Comparison of ENCODE assay signal across 8 mouse cellular contexts in genomic region chr13:114457567-114458120, GRCm38 (mm10). TPM values are rescaled to one million over a fixed set of nuclear protein-coding genes. Genes with fewer than 3 reads are reported as not detected.
DNase-seq lines count a peak whose midpoint lies in the region; ATAC-seq and TF ChIP-seq lines count a peak whose summit lies in the region.

No protein-coding gene starts in this region.

- no peaks in the 10 kb centered on the region for H3K4me1 ChIP-seq in heart, adult 2 months (ENCODE audit: control insufficient read depth, insufficient read depth, low read length)
- H3K4me1 ChIP-seq in thymus, adult 2 months (replicated peaks; ENCODE audit: control insufficient read depth, insufficient read depth, low read length) = peaks cover 8% of the 10 kb centered on the region; the same call in 1 of the 2 replicates
- H3K4me1 ChIP-seq in liver, embryonic 12.5 days = peaks cover 28% of the 10 kb centered on the region
- no peaks in the 10 kb centered on the region; the same call in 1 of the 2 replicates for H3K4me1 ChIP-seq in stomach, postnatal 0 days (replicated peaks; ENCODE audit: control insufficient read depth, insufficient read depth)

- no peaks in the 10 kb centered on the region; the same call in none of the 2 replicates for H3K27me3 ChIP-seq in heart, adult 2 months (ENCODE audit: control insufficient read depth, insufficient read depth, low read length)
- peaks cover 18% of the 10 kb centered on the region; the same call in 1 of the 2 replicates for H3K27me3 ChIP-seq in thymus, adult 2 months (ENCODE audit: control insufficient read depth, insufficient read depth, low read length)
- peaks cover 82% of the 10 kb centered on the region for H3K27me3 ChIP-seq in liver, embryonic 12.5 days (replicated peaks)
- peaks cover 5% of the 10 kb centered on the region; the same call in 1 of the 2 replicates for H3K27me3 ChIP-seq in stomach, postnatal 0 days (ENCODE audit: control insufficient read depth, insufficient read depth, low read length)

- H3K4me3 ChIP-seq in heart, adult 2 months = peak overlapping the region; percentile 34
- H3K4me3 ChIP-seq in thymus, adult 2 months (ENCODE audit: control insufficient read depth, insufficient read depth, low read length) = peak overlapping the region; percentile 4; the same call in 1 of the 2 replicates
- peak overlapping the region; percentile 54 for H3K4me3 ChIP-seq in liver, embryonic 12.5 days
- H3K4me3 ChIP-seq in stomach, postnatal 0 days (ENCODE audit: low read depth, low read length) = peak overlapping the region; percentile 59

- TF ChIP-seq EP300 in heart, adult 2 months (IDR thresholded peaks at IDR 0.05; ENCODE audit: insufficient read depth, low read depth, low read length) = no peak
- TF ChIP-seq EP300 in stomach, postnatal 0 days (optimal IDR thresholded peaks at IDR 0.05) = no peak

- peak overlapping the region; percentile 68 for H3K4me2 ChIP-seq in liver, embryonic 12.5 days
- H3K4me2 ChIP-seq in stomach, postnatal 0 days (replicated peaks; ENCODE audit: low read depth) = peak overlapping the region; percentile 97

- H3K36me3 ChIP-seq in heart, adult 2 months (ENCODE audit: control insufficient read depth, insufficient read depth, low read length) = no peaks in the 10 kb centered on the region
- H3K36me3 ChIP-seq in thymus, adult 2 months (ENCODE audit: control insufficient read depth, insufficient read depth, low read length) = no peaks in the 10 kb centered on the region
- H3K36me3 ChIP-seq in liver, embryonic 12.5 days = no peaks in the 10 kb centered on the region
- no peaks in the 10 kb centered on the region for H3K36me3 ChIP-seq in stomach, postnatal 0 days (ENCODE audit: control insufficient read depth, insufficient read depth, low read length)

- no peak for TF ChIP-seq CTCF in heart, adult 2 months (IDR thresholded peaks at IDR 0.05)
- TF ChIP-seq CTCF in thymus, adult 2 months (IDR thresholded peaks at IDR 0.05; ENCODE audit: borderline replicate concordance, control insufficient read depth, extremely low read depth, insufficient read depth, low read length, poor library complexity) = no peak
- TF ChIP-seq CTCF in stomach, postnatal 0 days (IDR thresholded peaks at IDR 0.05; ENCODE audit: low read depth) = no peak

- no peaks in the 10 kb centered on the region for H3K79me2 ChIP-seq in heart, adult 2 months (replicated peaks; ENCODE audit: control insufficient read depth, insufficient read depth, low read length)

- intact Hi-C loops in heart, adult 2 months (cut with DNase I) = loop anchor here (5.0 to 10.0 kb wide), 2 partner anchors 143 to 170 kb away; no protein-coding TSS in a partner anchor
- intact Hi-C loops in gastrocnemius, postnatal 36 days (cut with DNase I) = loop anchor here (2.0 kb wide), 1 partner anchor 381 kb away; no protein-coding TSS in a partner anchor

- TF ChIP-seq POLR2A in heart, adult 2 months (IDR thresholded peaks at IDR 0.05; ENCODE audit: insufficient read depth, low read depth, low read length) = no peak
- TF ChIP-seq POLR2A in thymus, adult 2 months (IDR thresholded peaks at IDR 0.05; ENCODE audit: control insufficient read depth, extremely low read depth, insufficient read depth, low read length, poor library complexity) = no peak

- H3K27ac ChIP-seq in heart, adult 2 months = no peak overlapping the region
- H3K27ac ChIP-seq in thymus, adult 2 months (ENCODE audit: control insufficient read depth, insufficient read depth, low read length) = no peak overlapping the region
- H3K27ac ChIP-seq in liver, embryonic 12.5 days = no peak overlapping the region
- peak overlapping the region; percentile 56 for H3K27ac ChIP-seq in stomach, postnatal 0 days (replicated peaks)

- ATAC-seq in liver, embryonic 12.5 days = no peak
- ATAC-seq in stomach, postnatal 0 days (ENCODE audit: low FRiP score, low TSS enrichment) = no peak

- WGBS in heart, adult 2 months = 5% methylated on average over 15 of the region's 15 CpGs
- WGBS in thymus, adult 2 months = 5% methylated on average over 15 of the region's 15 CpGs
- WGBS in liver, embryonic 12.5 days (ENCODE audit: insufficient replicate concordance) = 4% methylated on average over 15 of the region's 15 CpGs
- 5% methylated on average over 15 of the region's 15 CpGs for WGBS in stomach, postnatal 0 days

- no peak for DNase-seq in heart, adult 2 months
- DNase-seq in heart, adult 8-10 months (ENCODE audit: low spot score) = no peak
- DNase-seq in thymus, adult 2 months = no peak
- no peak for DNase-seq in thymus, postnatal 36 days
- DNase-seq in stomach, postnatal 0 days (ENCODE audit: low spot score) = no peak
- DNase-seq in right cerebral cortex, postnatal 4 days = no peak
- DNase-seq in gastrocnemius, postnatal 36 days = no peak

- no peaks in the 10 kb centered on the region for H3K9me3 ChIP-seq in liver, embryonic 12.5 days (replicated peaks)
- H3K9me3 ChIP-seq in stomach, postnatal 0 days (ENCODE audit: control insufficient read depth, low read length) = no peaks in the 10 kb centered on the region

- H3K9ac ChIP-seq in heart, adult 2 months (ENCODE audit: low read depth, low read length) = peak overlapping the region; percentile 36; the same call in 1 of the 2 replicates
- H3K9ac ChIP-seq in liver, embryonic 12.5 days = no peak overlapping the region
- H3K9ac ChIP-seq in stomach, postnatal 0 days (ENCODE audit: low read length) = peak overlapping the region; percentile 50

RNA-seq across cellular contexts. Expression of gene Fst, which starts 1.1 kb away (rescaled TPM):
- 1 to 10 TPM in 1 of 2 experiments, under 1 TPM in 1; 0.63 to 1.3 TPM for total RNA-seq in heart, adult 2 months (2021)
- 0.50 and 1.2 TPM in 2 replicates for polyA plus RNA-seq in heart, adult 2 months (2012; rRNA removed)
- total RNA-seq in heart, adult 8-10 months (2022) = 1 to 10 TPM in 1 of 4 experiments, under 1 TPM in 3; 0.33 to 1.2 (median 0.74) TPM
- 2.1 and 2.3 TPM in 2 replicates for polyA plus RNA-seq in thymus, adult 2 months (2012; rRNA removed)
- polyA plus RNA-seq in liver, embryonic 12.5 days (2016; fragmentation: Nextera tagmentation; extraction: Ambion mirVana) = 7.4 and 8.3 TPM in 2 replicates
- polyA plus RNA-seq in stomach, postnatal 0 days (2015; fragmentation: Nextera tagmentation; extraction: Ambion mirVana) = 24.5 and 27.8 TPM in 2 replicates
- 1 to 10 TPM; 2.9 to 4.6 TPM for total RNA-seq in gastrocnemius, postnatal 36 days (2021)

Comparison
In these comparisons a context has a peak if more than half of its experiments do, and no peak if none do; other contexts are left out.
1. H3K4me3 ChIP-seq: peak in every context shown above with its lines; median percentile 59 in stomach, postnatal 0 days; 54 in liver, embryonic 12.5 days; 34 in heart, adult 2 months; 4 in thymus, adult 2 months.